Mouse (Mus musculus): ENCODE data around the gene Alpi.

DNA sequence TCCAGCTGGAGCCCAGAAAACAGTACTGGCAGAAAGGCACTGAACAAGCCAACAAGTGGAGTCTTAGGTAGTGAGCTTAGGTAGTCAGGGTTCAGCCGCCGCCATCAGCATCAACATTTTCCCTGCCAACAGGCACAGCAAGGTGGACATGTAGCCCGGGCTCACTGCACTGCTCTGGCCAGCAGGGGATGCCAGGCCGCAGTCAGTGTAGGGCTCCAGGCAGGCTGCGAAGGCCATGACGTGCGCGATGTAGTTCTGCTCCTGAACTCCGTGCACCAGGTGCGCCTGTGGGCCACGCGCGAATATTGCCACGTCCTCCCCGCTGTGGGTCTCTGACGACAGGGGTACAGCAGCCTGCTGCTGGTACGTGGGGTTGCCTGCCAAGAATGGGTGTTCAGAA is 14.4 kb downstream of the Alpi start:
- TF ChIP-seq CTCF (IDR thresholded peaks at IDR 0.05; ENCODE audit: borderline replicate concordance, insufficient read depth, low read length) (0 out of 2 replicates have a peak, but pooled peaks have one; percentile 5), POLR2A (IDR thresholded peaks at IDR 0.05; ENCODE audit: low read depth, low read length) (no peak)

Measured in embryonic fibroblast, embryonic 13.5 days (primary cell).